Mouse (Mus musculus): ENCODE results near the gene Gpc3.

- no peak for TF ChIP-seq CTCF (IDR thresholded peaks at IDR 0.05; ENCODE audit: low read depth)
- TF ChIP-seq EP300 (IDR thresholded peaks at IDR 0.05; ENCODE audit: low read depth), result no peak
These were observed 2.4 kb upstream of the Gpc3 start for GRCm38 (mm10) chrX:52616152-52616551.

Measured in liver, embryonic 14.5 days (tissue).